Mouse (Mus musculus): Measurements from ENCODE around the gene Traf4. TPM values are rescaled to one million over a fixed set of nuclear protein-coding genes. Genes with fewer than 3 reads are reported as not detected.

Gene Traf4
- polyA plus RNA-seq, 1 experiment from 2014 or later: 79.7 TPM

DNA sequence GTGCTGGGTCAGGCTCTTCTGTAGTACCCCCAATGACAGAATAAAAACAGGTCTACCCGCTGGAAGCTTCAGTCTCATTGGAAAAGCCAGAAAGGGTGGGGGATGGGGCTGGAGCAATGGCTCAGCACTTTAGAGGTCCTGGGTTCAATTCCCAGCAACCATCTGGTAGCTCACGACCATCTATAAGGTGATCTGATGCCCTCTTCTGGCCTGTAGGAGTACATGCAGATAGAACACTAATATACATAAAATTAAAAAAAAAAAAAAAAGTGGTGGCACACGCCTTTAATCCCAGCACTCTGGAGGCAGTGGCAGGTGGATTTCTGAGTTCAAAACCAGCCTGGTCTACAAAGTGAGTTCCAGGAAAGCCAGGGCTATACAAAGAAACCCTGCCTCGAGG, 5.9 kb upstream of the Traf4 start:
- Histone ChIP-seq H3K27me3 (ENCODE audit: control insufficient read depth, insufficient read depth, low read length) (no peaks in the 10 kb centered on the region), H3K4me3 (ENCODE audit: low read depth, low read length) (no peak overlapping the region), H3K4me2 (no peak overlapping the region), H3K4me1 (ENCODE audit: control insufficient read depth, insufficient read depth, low read length) (peaks cover 4% of the 10 kb centered on the region), H3K9me3 (ENCODE audit: control insufficient read depth, low read length) (no peaks in the 10 kb centered on the region), H3K36me3 (ENCODE audit: control insufficient read depth, insufficient read depth, low read length) (no peaks in the 10 kb centered on the region), H3K9ac (ENCODE audit: low read length) (no peak overlapping the region), H3K27ac (ENCODE audit: low read depth, low read length) (no peak overlapping the region)
- no peak for ATAC-seq (ENCODE audit: low FRiP score)
- WGBS: 68% methylated on average over 4 of the region's 4 CpGs
- no peak for DNase-seq (ENCODE audit: low spot score, missing footprints)

DNA sequence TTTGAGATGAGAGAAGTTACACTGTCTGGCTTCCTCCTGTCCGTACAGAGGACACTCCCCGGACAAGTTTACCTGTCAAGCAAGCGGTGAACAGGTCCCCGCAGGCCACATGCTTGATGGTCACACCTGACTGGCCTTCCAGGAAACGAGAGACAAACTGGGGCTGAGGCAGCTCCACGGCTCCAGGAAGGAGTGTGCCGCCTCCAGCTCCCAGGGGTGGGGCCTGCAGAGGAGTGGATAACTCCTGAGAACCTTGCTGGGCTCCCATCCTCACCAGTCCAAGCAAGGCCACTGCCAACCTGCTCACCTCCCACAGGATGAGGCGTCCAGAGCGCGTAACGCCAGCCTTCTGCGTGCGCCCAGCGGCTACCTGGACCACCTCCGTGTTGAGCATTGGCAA, 4.9 kb upstream of the Traf4 start:
- H3K9me3 ChIP-seq (ENCODE audit: control insufficient read depth, low read length): no peaks in the 10 kb centered on the region
- DNase-seq (ENCODE audit: low spot score, missing footprints): no peak
- 89% methylated on average over 15 of the region's 15 CpGs for WGBS
- peaks cover 8% of the 10 kb centered on the region for H3K4me1 ChIP-seq (ENCODE audit: control insufficient read depth, insufficient read depth, low read length)
- H3K9ac ChIP-seq (ENCODE audit: low read length): no peak overlapping the region
- H3K27ac ChIP-seq (ENCODE audit: low read depth, low read length): no peak overlapping the region
- H3K4me3 ChIP-seq (ENCODE audit: low read depth, low read length): no peak overlapping the region
- no peak overlapping the region for H3K4me2 ChIP-seq
- H3K36me3 ChIP-seq (ENCODE audit: control insufficient read depth, insufficient read depth, low read length): no peaks in the 10 kb centered on the region
- no peaks in the 10 kb centered on the region for H3K27me3 ChIP-seq (ENCODE audit: control insufficient read depth, insufficient read depth, low read length)
- no peak for ATAC-seq (ENCODE audit: low FRiP score)

DNA sequence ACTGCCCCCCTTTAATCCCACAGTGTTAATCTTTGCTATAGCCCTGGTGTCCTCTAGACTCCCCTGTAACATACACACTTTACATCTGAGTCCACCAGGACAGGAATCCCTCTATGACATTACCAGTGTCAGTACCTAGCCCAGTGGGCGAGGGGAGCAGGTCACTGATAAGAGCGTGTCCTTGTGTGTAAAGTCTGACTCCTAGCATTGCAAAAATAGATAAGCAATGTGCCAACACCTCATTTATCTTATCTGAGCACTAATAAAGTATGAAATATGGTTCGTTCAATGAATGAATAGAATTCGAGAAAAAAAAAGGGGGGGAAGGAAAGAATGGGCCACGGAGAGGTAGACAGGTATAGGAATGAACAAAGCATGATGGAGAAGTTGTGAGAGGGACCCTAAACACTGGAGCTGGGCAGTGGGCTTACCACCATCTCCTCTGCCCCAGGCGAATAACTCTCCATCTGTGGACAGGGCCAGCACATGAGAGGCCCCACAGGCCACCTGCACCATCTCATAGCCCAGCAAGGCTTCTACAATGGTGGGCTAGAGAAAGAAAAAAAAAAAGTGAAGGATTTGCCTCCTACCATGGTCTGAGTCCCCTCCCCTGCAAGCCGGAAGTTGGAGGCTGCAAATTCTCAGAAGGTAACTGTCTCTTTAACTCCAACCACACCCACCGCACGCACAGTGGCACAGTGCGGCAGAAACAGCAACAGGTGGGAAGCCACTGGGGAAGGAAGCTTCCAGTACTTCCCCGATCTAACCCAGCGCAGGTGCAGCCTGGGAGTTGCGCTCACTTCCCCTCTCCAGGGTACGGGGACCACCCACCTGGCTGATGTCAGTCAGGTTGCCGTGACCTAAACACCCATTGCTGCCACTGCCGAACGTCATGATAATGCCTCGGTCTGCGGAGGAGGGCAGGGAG, 3.4 kb upstream of the Traf4 start:
- Histone ChIP-seq H3K9ac (ENCODE audit: low read length) (no peak overlapping the region), H3K4me3 (ENCODE audit: low read depth, low read length) (no peak overlapping the region), H3K27ac (ENCODE audit: low read depth, low read length) (no peak overlapping the region), H3K27me3 (ENCODE audit: control insufficient read depth, insufficient read depth, low read length) (no peaks in the 10 kb centered on the region), H3K4me1 (ENCODE audit: control insufficient read depth, insufficient read depth, low read length) (peaks cover 8% of the 10 kb centered on the region), H3K36me3 (ENCODE audit: control insufficient read depth, insufficient read depth, low read length) (no peaks in the 10 kb centered on the region), H3K4me2 (no peak overlapping the region), H3K9me3 (ENCODE audit: control insufficient read depth, low read length) (no peaks in the 10 kb centered on the region)
- 58% methylated on average over 19 of the region's 19 CpGs for WGBS
- DNase-seq (ENCODE audit: low spot score, missing footprints) (no peak), ATAC-seq (ENCODE audit: low FRiP score) (no peak)

DNA sequence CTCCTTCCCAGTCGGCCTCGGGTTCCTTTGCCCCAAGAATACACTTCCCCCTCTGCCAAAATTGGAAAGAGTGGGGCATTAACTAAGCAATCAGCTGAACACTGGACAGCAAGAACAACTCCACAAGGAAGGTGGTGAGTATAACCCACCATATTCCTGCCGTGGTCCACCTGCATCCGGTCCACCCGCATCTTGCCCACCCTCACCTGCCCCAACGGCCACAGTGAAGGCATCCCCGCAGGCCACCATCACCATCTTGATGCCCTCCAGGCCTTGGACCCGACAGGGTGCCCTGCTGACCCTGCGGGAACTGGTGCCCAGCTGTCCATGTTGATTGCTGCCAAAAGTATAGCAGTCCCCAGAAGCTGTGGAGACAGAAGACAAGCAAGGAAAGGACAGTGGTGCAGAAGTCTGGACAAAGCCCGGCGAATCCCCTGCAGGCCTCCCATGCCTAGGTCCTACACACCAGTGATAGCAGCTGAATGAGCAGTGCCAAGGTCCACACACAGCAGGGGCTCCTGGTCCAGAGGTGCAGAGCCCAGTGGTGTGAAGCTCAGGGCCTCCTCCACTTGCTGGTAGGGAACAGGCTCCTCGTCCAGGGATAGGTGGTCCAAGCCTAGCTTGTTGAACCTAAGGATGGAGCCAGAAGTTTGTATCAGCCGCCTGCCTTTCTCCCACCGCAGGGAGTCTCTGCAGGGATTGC, 2.0 kb upstream of the Traf4 start:
- no peak overlapping the region for H3K4me3 ChIP-seq (ENCODE audit: low read depth, low read length)
- WGBS: 87% methylated on average over 14 of the region's 14 CpGs

DNA sequence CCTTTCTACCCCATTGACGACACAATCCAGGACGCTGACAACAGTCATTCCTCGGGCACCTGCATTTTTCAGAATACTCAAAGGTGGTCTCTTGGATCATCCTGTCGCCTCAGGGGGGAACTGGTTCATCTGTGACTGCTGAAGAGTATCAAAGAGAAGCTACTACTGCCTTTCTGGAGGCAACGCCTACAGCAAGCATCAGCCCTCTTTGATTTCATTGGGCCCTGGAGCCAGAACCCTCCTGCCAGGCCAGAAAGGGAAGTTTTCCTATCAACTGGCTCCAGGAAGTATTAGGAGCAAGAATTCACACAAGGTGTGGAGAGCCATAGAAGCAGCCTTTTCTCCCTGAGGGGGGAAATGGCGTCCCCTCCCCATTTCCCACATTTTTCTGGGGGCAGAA, 1.3 kb upstream of the Traf4 start:
- Histone ChIP-seq H3K27me3 (ENCODE audit: control insufficient read depth, insufficient read depth, low read length) (no peaks in the 10 kb centered on the region), H3K4me2 (no peak overlapping the region), H3K9ac (ENCODE audit: low read length) (no peak overlapping the region), H3K27ac (ENCODE audit: low read depth, low read length) (no peak overlapping the region), H3K9me3 (ENCODE audit: control insufficient read depth, low read length) (no peaks in the 10 kb centered on the region), H3K4me1 (ENCODE audit: control insufficient read depth, insufficient read depth, low read length) (peaks cover 26% of the 10 kb centered on the region), H3K36me3 (ENCODE audit: control insufficient read depth, insufficient read depth, low read length) (peaks cover 6% of the 10 kb centered on the region; the same call in 1 of the 2 replicates), H3K4me3 (ENCODE audit: low read depth, low read length) (no peak overlapping the region)
- 70% methylated on average over 6 of the region's 6 CpGs for WGBS
- DNase-seq (ENCODE audit: low spot score, missing footprints) (no peak), ATAC-seq (ENCODE audit: low FRiP score) (no peak)

More for the DNA sequence above, 2.0 kb upstream of the Traf4 start:
- DNase-seq (ENCODE audit: low spot score, missing footprints): no peak
- Histone ChIP-seq H3K4me2 (no peak overlapping the region), H3K4me1 (ENCODE audit: control insufficient read depth, insufficient read depth, low read length) (peaks cover 21% of the 10 kb centered on the region), H3K9ac (ENCODE audit: low read length) (no peak overlapping the region), H3K27ac (ENCODE audit: low read depth, low read length) (no peak overlapping the region), H3K9me3 (ENCODE audit: control insufficient read depth, low read length) (no peaks in the 10 kb centered on the region), H3K27me3 (ENCODE audit: control insufficient read depth, insufficient read depth, low read length) (no peaks in the 10 kb centered on the region), H3K36me3 (ENCODE audit: control insufficient read depth, insufficient read depth, low read length) (no peaks in the 10 kb centered on the region)
- ATAC-seq (ENCODE audit: low FRiP score): no peak

DNA sequence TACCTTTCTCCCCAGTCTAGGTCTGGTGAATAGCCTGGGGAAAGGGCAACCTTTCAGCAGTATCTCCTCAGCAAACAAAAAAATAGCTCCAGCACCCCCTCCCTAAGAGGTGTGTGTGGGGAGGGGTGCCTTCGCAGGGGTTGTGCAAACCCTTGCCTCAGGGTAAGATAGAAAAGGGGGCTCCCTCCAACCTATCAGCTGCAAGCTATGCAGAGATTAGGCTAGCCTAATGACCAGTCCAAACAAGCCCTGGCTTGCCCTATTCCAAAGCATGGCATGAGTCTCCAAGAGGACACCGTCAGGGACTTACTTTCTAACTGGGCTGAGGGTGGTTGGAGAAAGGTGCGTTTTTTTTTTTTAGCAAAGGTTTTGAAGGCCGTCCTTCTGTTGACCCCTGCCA, 772 bp upstream of the Traf4 start:
- Histone ChIP-seq H3K4me3 (ENCODE audit: low read depth, low read length) (peak overlapping the region; percentile 97; the same call in 1 of the 2 replicates), H3K9me3 (ENCODE audit: control insufficient read depth, low read length) (no peaks in the 10 kb centered on the region), H3K9ac (ENCODE audit: low read length) (peak overlapping the region; percentile 96), H3K36me3 (ENCODE audit: control insufficient read depth, insufficient read depth, low read length) (peaks cover 8% of the 10 kb centered on the region), H3K4me1 (ENCODE audit: control insufficient read depth, insufficient read depth, low read length) (peaks cover 26% of the 10 kb centered on the region), H3K4me2 (peak overlapping the region; percentile 75), H3K27ac (ENCODE audit: low read depth, low read length) (no peak overlapping the region), H3K27me3 (ENCODE audit: control insufficient read depth, insufficient read depth, low read length) (no peaks in the 10 kb centered on the region)
- WGBS: 44% methylated on average over 4 of the region's 4 CpGs
- DNase-seq (ENCODE audit: low spot score, missing footprints): no peak
- no peak for ATAC-seq (ENCODE audit: low FRiP score)

DNA sequence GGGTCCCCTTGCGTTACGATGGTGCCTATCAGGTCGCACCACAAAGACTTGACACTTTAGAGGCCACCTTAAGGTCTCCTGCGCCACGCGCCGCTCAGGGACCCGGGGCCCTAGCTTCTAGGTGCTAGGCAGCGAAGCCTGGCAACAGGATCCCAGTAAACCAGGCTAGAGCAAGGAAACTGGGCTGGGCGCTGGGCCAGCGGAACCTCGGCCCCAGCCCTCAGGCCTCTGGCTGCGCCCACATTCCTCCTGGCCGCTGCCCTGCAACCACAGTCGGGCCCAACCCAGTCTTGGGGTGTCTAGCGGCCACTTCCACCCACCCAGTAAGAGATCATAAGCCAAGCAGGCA, 346 bp upstream of the Traf4 start:
- Histone ChIP-seq H3K4me3 (ENCODE audit: low read depth, low read length) (peak overlapping the region; percentile 97), H3K9ac (ENCODE audit: low read length) (peak overlapping the region; percentile 96), H3K27me3 (ENCODE audit: control insufficient read depth, insufficient read depth, low read length) (no peaks in the 10 kb centered on the region), H3K4me2 (peak overlapping the region; percentile 75), H3K36me3 (ENCODE audit: control insufficient read depth, insufficient read depth, low read length) (peaks cover 12% of the 10 kb centered on the region), H3K4me1 (ENCODE audit: control insufficient read depth, insufficient read depth, low read length) (peaks cover 26% of the 10 kb centered on the region), H3K27ac (ENCODE audit: low read depth, low read length) (peak overlapping the region; percentile 2; the same call in 1 of the 2 replicates), H3K9me3 (ENCODE audit: control insufficient read depth, low read length) (no peaks in the 10 kb centered on the region)
- DNase-seq (ENCODE audit: low spot score, missing footprints) (no peak), ATAC-seq (ENCODE audit: low FRiP score) (peak; percentile 25)
- WGBS: 3% methylated on average over 16 of the region's 16 CpGs

DNA sequence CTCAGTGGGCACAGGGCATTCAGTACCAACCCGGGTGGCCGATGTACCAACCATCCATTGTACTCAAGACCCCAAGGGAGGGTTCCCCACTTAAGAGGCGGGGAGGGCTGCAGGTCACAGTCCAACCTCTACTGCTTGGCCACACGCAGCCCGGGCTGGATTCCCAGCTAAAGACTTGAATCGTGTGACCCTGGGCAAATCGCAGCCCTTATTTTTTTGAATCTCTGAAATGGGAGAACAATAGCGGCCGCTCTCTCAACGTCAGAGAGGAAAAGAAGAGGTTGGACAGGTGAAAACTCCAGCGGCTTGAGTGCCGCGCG, 825 bp downstream of the Traf4 start:
- Histone ChIP-seq H3K27me3 (ENCODE audit: control insufficient read depth, insufficient read depth, low read length) (no peaks in the 10 kb centered on the region), H3K9me3 (ENCODE audit: control insufficient read depth, low read length) (no peaks in the 10 kb centered on the region), H3K4me2 (peak overlapping the region; percentile 75), H3K9ac (ENCODE audit: low read length) (peak overlapping the region; percentile 96), H3K4me1 (ENCODE audit: control insufficient read depth, insufficient read depth, low read length) (peaks cover 26% of the 10 kb centered on the region), H3K4me3 (ENCODE audit: low read depth, low read length) (peak overlapping the region; percentile 97), H3K36me3 (ENCODE audit: control insufficient read depth, insufficient read depth, low read length) (peaks cover 18% of the 10 kb centered on the region), H3K27ac (ENCODE audit: low read depth, low read length) (peak overlapping the region; percentile 99)
- ATAC-seq (ENCODE audit: low FRiP score): peak; percentile 6; the same call in 1 of the 2 replicates
- no peak for DNase-seq (ENCODE audit: low spot score, missing footprints)
- WGBS: under 1% methylated on average over 14 of the region's 14 CpGs
